Mouse (Mus musculus): Measurements from ENCODE around the gene Flii.
A peak's percentile ranks its signal among the peaks of the same experiment; 100 is the strongest.

- peak; percentile 10; the same call in 1 of the 2 replicates for TF ChIP-seq CTCF (IDR thresholded peaks at IDR 0.05)
- no peak for TF ChIP-seq EP300 (IDR thresholded peaks at IDR 0.05; ENCODE audit: insufficient read depth, low read depth, low read length)
Observed at GRCm38 (mm10) chr11:60766969-60767368, 39.9 kb upstream of the Flii start.

All from heart, adult 2 months (tissue).